Mouse (Mus musculus): ENCODE measurements around the gene Trim68. TPM values are rescaled to one million over a fixed set of nuclear protein-coding genes. Genes with fewer than 3 reads are reported as not detected.

Gene Trim68
- polyA plus RNA-seq (2012; ENCODE audit: low replicate concordance), result 0.35 and 1.2 TPM in 2 replicates

DNA sequence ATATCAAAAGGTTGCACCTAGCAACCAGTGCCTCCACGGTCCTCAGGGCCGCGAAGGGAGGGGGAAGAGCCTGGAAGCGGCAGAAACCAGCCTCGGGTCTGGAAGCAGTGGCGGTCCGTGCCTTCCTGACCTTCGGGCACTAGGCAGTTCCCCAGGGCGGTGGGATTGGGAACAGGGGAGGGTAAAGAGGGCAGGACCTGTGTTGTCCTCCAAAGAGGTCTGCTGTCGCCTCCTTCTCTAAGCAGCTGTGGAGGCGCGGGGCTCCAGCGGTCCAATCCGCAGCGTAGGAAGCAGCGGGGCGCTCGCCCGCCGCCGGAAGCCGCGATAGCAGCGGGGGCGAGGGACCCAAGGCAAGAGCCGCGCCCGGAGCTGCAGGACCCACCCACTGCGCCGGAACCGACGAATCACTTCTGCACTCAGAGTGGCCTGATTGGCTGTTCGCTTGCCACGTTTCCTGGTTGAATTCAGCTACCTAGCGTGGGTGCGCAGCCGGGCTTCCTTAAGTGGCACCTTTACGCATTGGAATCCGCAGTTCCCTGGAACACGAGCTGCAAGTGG is at the start of gene Trim68:
Gene Trim68, minus strand, starts transcription at position 384 of the 558 bp plus-strand sequence.

DNA sequence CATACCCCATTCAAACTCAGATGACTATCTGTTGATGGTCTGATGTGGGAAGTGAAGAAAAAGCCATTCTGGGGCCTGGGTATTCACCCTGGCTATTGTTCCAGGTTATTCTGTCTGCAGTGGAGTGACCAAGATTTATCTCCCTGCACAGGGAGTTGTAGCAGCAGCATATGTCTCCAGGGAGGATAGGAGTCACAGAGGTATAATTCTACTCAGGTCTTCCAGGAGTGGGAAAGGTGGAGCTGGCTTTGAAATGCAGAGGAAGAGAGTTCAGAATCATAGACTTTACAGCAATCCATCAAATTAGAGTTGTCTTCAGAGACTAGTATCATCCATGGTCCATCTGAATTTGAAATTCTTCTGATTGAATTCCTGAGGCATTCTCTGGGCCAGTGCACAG is 40.3 kb upstream of the Trim68 start, which contains the start of gene Olfr559:
Gene Olfr559, minus strand, starts transcription at position 101 of the 400 bp plus-strand sequence.

DNA sequence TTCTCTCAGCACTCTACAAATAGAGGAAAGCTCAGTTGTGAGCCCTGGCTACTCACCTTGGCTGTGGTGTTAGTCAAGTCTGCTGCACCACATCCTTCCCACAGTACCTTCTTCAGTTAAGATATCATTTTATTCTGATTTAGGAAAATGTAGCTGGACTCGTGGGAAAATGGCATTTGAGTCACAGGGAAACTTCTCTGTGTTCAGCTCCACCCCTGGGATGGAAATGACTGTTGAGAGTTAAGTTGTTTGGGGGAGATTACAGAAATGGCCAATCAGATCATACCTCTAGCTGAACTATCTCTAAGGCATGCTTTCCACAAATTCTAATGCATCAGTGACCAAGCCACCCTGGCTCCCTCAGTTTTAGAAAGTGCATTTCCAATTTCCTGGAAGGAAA is 31.8 kb upstream of the Trim68 start, which contains the start of gene Olfr33:
Gene Olfr33, minus strand, starts transcription at position 101 of the 400 bp plus-strand sequence.

DNA sequence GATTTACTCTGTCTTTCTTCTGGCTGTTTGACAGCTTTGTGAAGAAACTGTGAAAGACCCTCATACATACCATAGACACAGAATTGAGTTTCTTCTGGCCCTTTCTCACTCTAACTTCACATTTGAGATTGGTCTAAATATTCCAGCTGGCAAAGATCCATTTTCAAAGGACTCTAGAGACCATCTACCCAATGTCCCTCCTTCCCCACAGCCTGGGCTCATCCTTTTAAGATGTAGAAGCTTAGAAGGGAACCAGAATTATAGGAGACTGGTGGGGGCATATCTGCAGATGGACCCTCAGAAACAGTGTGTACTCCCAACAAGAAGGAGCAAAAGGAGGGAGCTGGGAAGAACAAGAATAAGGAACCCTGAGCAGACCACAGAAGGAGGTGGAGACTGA is 14.8 kb upstream of the Trim68 start, which contains the start of gene Olfr558:
Gene Olfr558, plus strand, starts transcription at position 301 of the 400 bp plus-strand sequence.

DNA sequence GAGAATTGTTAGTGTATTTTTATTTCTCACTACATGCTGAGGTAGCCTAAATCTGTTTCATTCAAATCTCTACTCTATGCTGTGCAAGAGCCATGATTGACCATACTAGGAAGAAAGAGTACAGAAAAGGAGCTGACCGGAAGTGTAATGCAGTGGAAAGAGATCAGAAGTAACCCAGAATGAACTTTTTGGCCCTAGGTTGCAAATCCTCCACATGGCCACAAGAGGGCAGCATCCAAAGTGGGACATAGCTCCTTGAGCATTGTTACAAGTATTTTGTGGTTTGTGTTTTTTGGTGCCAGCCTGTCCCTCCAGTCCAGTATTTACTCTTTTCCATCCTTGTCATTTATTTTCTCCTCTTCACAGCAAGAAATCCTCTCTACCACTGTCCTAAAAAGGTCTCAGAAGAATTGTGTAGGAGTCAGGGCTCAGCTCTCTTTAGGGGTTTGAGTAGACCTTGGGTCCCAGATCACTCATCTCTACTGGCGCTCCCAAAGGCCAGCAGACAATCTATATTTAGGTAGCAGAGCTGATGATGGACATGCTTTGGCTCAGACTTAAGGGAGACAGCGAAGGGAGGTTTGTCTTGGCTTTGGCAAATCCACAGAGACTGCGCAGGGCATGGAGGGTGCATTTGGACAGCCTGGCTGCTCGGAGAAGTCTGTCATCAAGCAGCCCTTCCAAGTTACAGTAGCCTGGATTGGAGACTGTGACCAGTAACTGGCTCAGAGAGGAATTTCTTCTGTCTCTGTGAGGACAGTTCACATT is 8.4 kb upstream of the Trim68 start, which contains the start of gene Olfr557:
Gene Olfr557, plus strand, starts transcription at position 553 of the 768 bp plus-strand sequence.

DNA sequence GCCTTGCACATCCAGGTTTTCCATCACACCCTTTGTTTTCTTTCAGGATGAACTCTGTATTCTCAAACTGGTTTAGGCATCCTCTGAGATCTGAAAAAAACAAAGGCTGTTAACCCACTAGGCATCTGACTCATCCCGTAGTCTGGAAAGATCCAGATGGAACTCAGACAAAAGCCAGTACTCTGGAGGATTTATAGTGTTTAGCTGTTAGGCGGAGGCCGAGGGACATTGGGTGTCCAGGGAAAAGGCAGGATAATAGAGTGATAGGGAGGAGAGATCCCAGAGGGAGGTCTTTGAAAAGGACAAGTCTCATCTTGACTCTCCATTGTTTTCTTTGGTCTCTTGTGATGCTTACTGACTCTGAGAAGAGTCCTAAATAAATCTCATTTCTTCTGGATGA is 22.5 kb downstream of the Trim68 start, which contains the start of gene Olfr556:
Gene Olfr556, plus strand, starts transcription at position 301 of the 400 bp plus-strand sequence.

DNA sequence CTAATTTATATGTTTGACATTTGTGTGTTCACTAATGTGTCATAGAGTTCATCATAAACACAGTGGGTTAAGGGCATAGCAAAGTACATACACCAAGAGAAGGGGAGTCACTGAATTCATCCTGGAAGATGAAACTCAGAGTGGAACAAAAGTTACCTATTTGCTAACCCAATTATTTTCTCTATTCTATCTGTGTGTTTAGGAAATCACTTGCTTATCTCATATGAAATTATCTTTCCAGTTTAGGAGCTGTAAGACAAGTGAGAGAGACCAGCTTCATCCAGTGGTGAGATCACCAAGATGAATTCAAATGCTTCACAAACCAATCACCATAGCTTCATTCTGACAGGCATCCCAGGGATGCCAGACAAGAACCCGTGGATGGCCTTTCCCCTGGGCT is 28.6 kb downstream of the Trim68 start, which contains the start of gene Olfr555:
Gene Olfr555, plus strand, starts transcription at position 301 of the 400 bp plus-strand sequence.

DNA sequence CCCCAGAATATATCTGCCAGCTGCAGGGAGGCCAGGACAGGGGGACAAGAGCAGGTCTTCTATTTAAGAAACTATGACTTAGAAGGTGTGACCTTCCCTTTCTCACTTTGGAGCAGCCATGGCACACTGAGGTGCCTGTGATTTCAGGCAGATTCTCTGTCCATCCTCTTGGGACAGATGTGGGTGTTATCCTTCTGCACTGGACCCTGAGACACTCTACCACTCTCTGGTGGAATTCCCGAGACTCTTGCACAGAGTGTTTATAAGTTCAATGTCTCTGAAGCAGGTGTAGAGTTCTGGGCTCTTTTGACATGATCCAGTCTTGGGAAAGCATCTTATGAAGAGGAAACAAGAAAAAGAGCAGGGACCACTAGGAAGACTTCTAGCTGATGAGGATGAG is 49.0 kb downstream of the Trim68 start, which contains the start of gene Olfr554:
Gene Olfr554, plus strand, starts transcription at position 301 of the 400 bp plus-strand sequence.

Other genes with a start within 250 kb of the Trim68 start
- gene Rrm1, start 245.6 kb downstream of the Trim68 start, polyA plus RNA-seq (2012; ENCODE audit: low replicate concordance), result 19.3 and 87.3 TPM in 2 replicates
- gene Olfr543, start 205.6 kb downstream of the Trim68 start, polyA plus RNA-seq (2012; ENCODE audit: low replicate concordance), result not detected in 2 replicates
- not detected in 2 replicates for gene Olfr544, start 199.0 kb downstream of the Trim68 start, polyA plus RNA-seq (2012; ENCODE audit: low replicate concordance)
- gene Olfr545, start 187.8 kb downstream of the Trim68 start, polyA plus RNA-seq (2012; ENCODE audit: low replicate concordance), result not detected in 2 replicates
- gene Olfr547, start 152.6 kb downstream of the Trim68 start, polyA plus RNA-seq (2012; ENCODE audit: low replicate concordance), result not detected in 2 replicates
- gene Olfr548-ps1, start 146.4 kb downstream of the Trim68 start, polyA plus RNA-seq (2012; ENCODE audit: low replicate concordance), result not detected in 2 replicates
- not detected in 2 replicates for gene Olfr549, start 137.5 kb downstream of the Trim68 start, polyA plus RNA-seq (2012; ENCODE audit: low replicate concordance)
- 2.1 and 6.2 TPM in 2 replicates for gene Trim21, start 121.8 kb downstream of the Trim68 start, polyA plus RNA-seq (2012; ENCODE audit: low replicate concordance)
- not detected in 2 replicates for gene Olfr550, start 115.9 kb downstream of the Trim68 start, polyA plus RNA-seq (2012; ENCODE audit: low replicate concordance)
- not detected in 2 replicates for gene Olfr551, start 95.4 kb downstream of the Trim68 start, polyA plus RNA-seq (2012; ENCODE audit: low replicate concordance)
- 0.06 TPM in 1 of 2 replicates, not detected in the other for gene Olfr552, start 89.6 kb downstream of the Trim68 start, polyA plus RNA-seq (2012; ENCODE audit: low replicate concordance)
- gene Olfr553, start 69.1 kb downstream of the Trim68 start, polyA plus RNA-seq (2012; ENCODE audit: low replicate concordance), result 0.37 TPM in 1 of 2 replicates, not detected in the other
- gene Olfr554, start 48.9 kb downstream of the Trim68 start, polyA plus RNA-seq (2012; ENCODE audit: low replicate concordance), result 0.07 TPM in 1 of 2 replicates, not detected in the other
- not detected in 2 replicates for gene Olfr555, start 28.5 kb downstream of the Trim68 start, polyA plus RNA-seq (2012; ENCODE audit: low replicate concordance)
- gene Olfr556, start 22.4 kb downstream of the Trim68 start, polyA plus RNA-seq (2012; ENCODE audit: low replicate concordance), result not detected in 2 replicates
- not detected in 2 replicates for gene Olfr557, start 8.6 kb upstream of the Trim68 start, polyA plus RNA-seq (2012; ENCODE audit: low replicate concordance)
- not detected in 2 replicates for gene Olfr558, start 14.9 kb upstream of the Trim68 start, polyA plus RNA-seq (2012; ENCODE audit: low replicate concordance)
- not detected in 2 replicates for gene Olfr33, start 31.7 kb upstream of the Trim68 start, polyA plus RNA-seq (2012; ENCODE audit: low replicate concordance)
- gene Olfr559, start 40.2 kb upstream of the Trim68 start, polyA plus RNA-seq (2012; ENCODE audit: low replicate concordance), result not detected in 2 replicates
- gene Olfr560, start 72.0 kb upstream of the Trim68 start, polyA plus RNA-seq (2012; ENCODE audit: low replicate concordance), result not detected in 2 replicates
- not detected in 2 replicates for gene Olfr78, start 72.1 kb upstream of the Trim68 start, polyA plus RNA-seq (2012; ENCODE audit: low replicate concordance)
- not detected in 2 replicates for gene Olfr561, start 83.9 kb upstream of the Trim68 start, polyA plus RNA-seq (2012; ENCODE audit: low replicate concordance)
- gene Olfr564, start 116.2 kb upstream of the Trim68 start, polyA plus RNA-seq (2012; ENCODE audit: low replicate concordance), result not detected in 2 replicates
- not detected in 2 replicates for gene Olfr566, start 171.4 kb upstream of the Trim68 start, polyA plus RNA-seq (2012; ENCODE audit: low replicate concordance)
- not detected in 2 replicates for gene Olfr568, start 189.8 kb upstream of the Trim68 start, polyA plus RNA-seq (2012; ENCODE audit: low replicate concordance)
- not detected in 2 replicates for gene Olfr569, start 203.6 kb upstream of the Trim68 start, polyA plus RNA-seq (2012; ENCODE audit: low replicate concordance)
- gene Olfr570, start 207.2 kb upstream of the Trim68 start, polyA plus RNA-seq (2012; ENCODE audit: low replicate concordance), result not detected in 2 replicates
- gene Olfr571, start 230.2 kb upstream of the Trim68 start, polyA plus RNA-seq (2012; ENCODE audit: low replicate concordance), result not detected in 2 replicates
- gene Olfr572, start 237.1 kb upstream of the Trim68 start, polyA plus RNA-seq (2012; ENCODE audit: low replicate concordance), result not detected in 2 replicates